Mouse (Mus musculus) midbrain, embryonic 15.5 days (tissue): ENCODE data around the gene Tmeff2. TPM values are rescaled to one million over a fixed set of nuclear protein-coding genes. Genes with fewer than 3 reads are reported as not detected.
"Not testable (repeated sequence)": the region's sequence is repeated elsewhere in the genome, so short reads cannot be mapped to it uniquely, and the experiment has no call there.

Source experiments
- ATAC-seq: fragments of 200-750 bp; cut with Nextera tagmentation; replicated peaks from 2 replicates; pipeline ENCODE4 v1.8.0; 2017; ENCODE audit warnings: moderate TSS enrichment
- H3K27ac ChIP-seq: fragments of 300-500 bp; sonication (generic); 2 replicates; pipeline ENCODE4 v1.5.1; 2015; ENCODE audit warnings: mild to moderate bottlenecking, inconsistent platforms
- H3K27me3 ChIP-seq: fragments of 300-500 bp; sonication (generic); replicated peaks from 2 replicates; pipeline ENCODE4 v1.6.1; 2015; ENCODE audit warnings: inconsistent platforms
- H3K36me3 ChIP-seq: fragments of 300-500 bp; sonication (generic); replicated peaks from 2 replicates; pipeline ENCODE4 v1.6.1; 2015; ENCODE audit warnings: inconsistent platforms
- H3K4me1 ChIP-seq: fragments of 300-500 bp; sonication (generic); 2 replicates; pipeline ENCODE4 v1.6.1; 2015; ENCODE audit warnings: inconsistent platforms
- H3K4me2 ChIP-seq: fragments of 300-500 bp; sonication (generic); 2 replicates; pipeline ENCODE4 v1.6.1; 2015; ENCODE audit warnings: inconsistent platforms, mild to moderate bottlenecking, moderate library complexity
- H3K4me3 ChIP-seq: fragments of 300-500 bp; sonication (generic); 2 replicates; pipeline ENCODE4 v1.5.1; 2015; ENCODE audit warnings: mild to moderate bottlenecking, inconsistent platforms
- H3K9ac ChIP-seq: fragments of 300-500 bp; sonication (generic); 2 replicates; pipeline ENCODE4 v1.6.1; 2015; ENCODE audit warnings: mild to moderate bottlenecking, inconsistent platforms
- H3K9me3 ChIP-seq: fragments of 300-500 bp; sonication (generic); 2 replicates; pipeline ENCODE4 v1.6.1; 2016; ENCODE audit warnings: inconsistent platforms
- WGBS: fragments of 180-500 bp; shearing (Covaris S2); methylation state at CpG from one replicate; pipeline ENCODE4 v1.1.7; 2015; ENCODE audit warnings: mixed read lengths; 5-methylcytosine and 5-hydroxymethylcytosine counted together
- polyA plus RNA-seq: library from polyadenylated mRNA; unstranded; fragments of >200 nt; fragmentation: Nextera tagmentation; extraction: Ambion mirVana; gene quantifications from 2 replicates; pipeline ENCODE4 v1.2.1, GENCODE M21; 2015

Tmeff2 gene
- 74.7 and 78.6 TPM in 2 replicates for polyA plus RNA-seq

GRCm38 (mm10) chr1:50900386-50900785 lies at the start of gene Tmeff2:
Gene Tmeff2 (plus strand): TSS chr1:50900647.
- H3K4me3 ChIP-seq, H3K9ac ChIP-seq, H3K27ac ChIP-seq, H3K4me1 ChIP-seq, H3K4me2 ChIP-seq, ATAC-seq, H3K9me3 ChIP-seq, H3K36me3 ChIP-seq, H3K27me3 ChIP-seq: not testable (repeated sequence)
- 87% methylated on average over 9 of the region's 9 CpGs for WGBS

DNA sequence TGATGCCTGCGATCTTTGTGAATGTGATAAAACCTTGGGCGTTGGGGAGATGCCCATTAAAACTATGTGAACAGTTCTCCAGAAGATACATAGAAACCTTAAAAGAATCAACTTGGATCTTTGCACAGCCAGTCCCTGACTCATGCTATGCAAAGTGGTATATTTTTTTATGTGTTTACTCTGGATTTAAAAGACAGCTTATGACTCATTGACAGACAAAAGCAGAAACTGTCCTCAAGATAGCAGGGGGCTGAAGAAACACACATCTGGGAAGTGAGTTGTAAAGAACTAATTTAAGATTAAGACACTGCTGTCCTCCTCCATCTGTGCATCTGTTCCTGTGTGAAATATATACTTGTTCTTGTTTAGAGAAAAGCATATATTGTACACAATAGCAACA lies 38.9 kb upstream of the Tmeff2 start:
- WGBS: 93% methylated on average over 2 of the region's 2 CpGs
- Histone ChIP-seq H3K36me3 (no peaks in the 10 kb centered on the region), H3K27me3 (no peaks in the 10 kb centered on the region), H3K4me3 (no peak overlapping the region), H3K9ac (no peak overlapping the region), H3K9me3 (no peaks in the 10 kb centered on the region), H3K4me1 (no peaks in the 10 kb centered on the region), H3K27ac (no peak overlapping the region), H3K4me2 (no peak overlapping the region)
- ATAC-seq: no peak

DNA sequence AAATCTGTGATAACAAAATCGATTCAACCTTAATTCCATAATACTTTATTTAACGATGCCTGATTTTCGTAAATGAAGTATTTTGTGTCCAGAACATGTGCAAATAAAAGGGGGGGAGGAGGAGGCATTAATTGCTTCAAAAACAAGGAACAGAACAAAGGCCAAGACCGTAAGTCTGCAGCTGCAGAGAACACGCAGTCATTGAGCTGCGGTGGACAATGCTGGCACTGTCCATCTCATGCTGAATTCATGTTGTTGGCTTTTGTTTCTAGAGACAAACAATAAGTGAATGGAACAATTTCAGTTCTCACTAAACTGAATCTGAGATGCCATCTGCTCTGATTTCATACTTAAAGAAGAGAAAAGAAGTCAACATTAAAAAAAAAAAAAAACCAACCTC lies 2.8 kb upstream of the Tmeff2 start:
- Histone ChIP-seq H3K4me2 (no peak overlapping the region), H3K4me1 (no peaks in the 10 kb centered on the region), H3K9me3 (no peaks in the 10 kb centered on the region), H3K4me3 (no peak overlapping the region), H3K27ac (no peak overlapping the region), H3K36me3 (no peaks in the 10 kb centered on the region), H3K9ac (no peak overlapping the region), H3K27me3 (no peaks in the 10 kb centered on the region)
- WGBS: 40% methylated on average over 6 of the region's 6 CpGs
- ATAC-seq: no peak

DNA sequence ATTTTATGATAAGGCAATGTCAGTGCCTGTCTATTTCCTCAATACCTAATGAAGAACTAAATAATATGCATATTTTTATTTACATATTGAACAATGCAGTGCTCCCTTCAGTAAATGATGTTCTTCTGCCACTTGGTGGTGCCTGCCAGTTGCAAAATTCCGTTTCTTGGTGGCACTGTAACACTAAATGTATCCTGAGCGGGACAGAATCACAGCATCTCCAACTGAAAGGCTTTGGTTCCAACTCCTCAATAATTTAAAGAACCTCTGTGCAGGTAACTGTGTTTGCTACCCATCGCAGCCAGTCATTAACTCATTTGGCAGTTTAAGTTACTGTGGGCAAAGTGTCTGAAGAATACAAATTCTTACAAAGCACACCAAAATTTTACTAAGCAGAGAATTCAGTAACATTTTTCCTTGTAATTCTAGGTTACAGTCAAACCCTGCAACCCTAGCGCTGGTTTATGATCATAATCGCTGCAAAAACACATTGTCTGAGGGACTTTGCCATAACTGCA lies 24.4 kb downstream of the Tmeff2 start:
- H3K27me3 ChIP-seq: no peaks in the 10 kb centered on the region
- H3K4me1 ChIP-seq: no peaks in the 10 kb centered on the region
- peak overlapping the region; percentile 96 for H3K27ac ChIP-seq
- H3K9ac ChIP-seq: peak overlapping the region; percentile 80
- no peaks in the 10 kb centered on the region for H3K36me3 ChIP-seq
- H3K9me3 ChIP-seq: no peaks in the 10 kb centered on the region
- peak overlapping the region; percentile 80 for H3K4me3 ChIP-seq
- whole genome bisulfite sequencing: 25% methylated on average over 5 of the region's 5 CpGs
- H3K4me2 ChIP-seq: peak overlapping the region; percentile 73
- ATAC-seq: no peak

DNA sequence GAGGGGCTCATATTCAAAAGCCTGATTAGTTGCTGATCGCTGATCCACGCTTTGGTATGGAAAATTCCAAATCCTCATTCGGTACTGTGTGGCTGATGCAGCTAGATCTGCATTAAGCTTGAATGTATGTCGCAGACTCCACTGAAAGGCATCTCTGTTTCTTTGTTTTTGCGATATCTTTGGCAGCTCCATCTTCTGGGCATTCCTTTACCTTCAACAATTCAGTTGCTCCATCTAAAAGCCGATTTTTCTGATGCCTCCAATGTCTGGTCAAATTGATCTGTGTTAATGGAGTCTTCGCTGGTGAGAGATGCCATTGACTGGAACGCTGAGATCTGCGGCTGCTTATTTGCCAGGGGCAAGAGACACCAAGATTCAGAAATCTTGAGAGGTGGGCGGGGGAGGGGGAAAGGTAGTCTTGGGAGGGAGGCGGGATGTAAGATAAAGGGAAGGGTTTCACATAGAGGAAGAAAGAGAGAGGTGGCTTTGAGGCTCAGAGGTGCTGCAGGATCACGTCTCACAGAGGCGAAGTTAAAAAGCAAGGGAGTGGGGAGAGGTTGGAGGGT lies 25.0 kb downstream of the Tmeff2 start:
- Histone ChIP-seq H3K36me3 (no peaks in the 10 kb centered on the region), H3K9ac (peak overlapping the region; percentile 80), H3K27ac (peak overlapping the region; percentile 96), H3K4me3 (peak overlapping the region; percentile 80), H3K4me2 (peak overlapping the region; percentile 73), H3K4me1 (no peaks in the 10 kb centered on the region), H3K9me3 (no peaks in the 10 kb centered on the region), H3K27me3 (no peaks in the 10 kb centered on the region)
- WGBS: 5% methylated on average over 13 of the region's 13 CpGs
- no peak for ATAC-seq

DNA sequence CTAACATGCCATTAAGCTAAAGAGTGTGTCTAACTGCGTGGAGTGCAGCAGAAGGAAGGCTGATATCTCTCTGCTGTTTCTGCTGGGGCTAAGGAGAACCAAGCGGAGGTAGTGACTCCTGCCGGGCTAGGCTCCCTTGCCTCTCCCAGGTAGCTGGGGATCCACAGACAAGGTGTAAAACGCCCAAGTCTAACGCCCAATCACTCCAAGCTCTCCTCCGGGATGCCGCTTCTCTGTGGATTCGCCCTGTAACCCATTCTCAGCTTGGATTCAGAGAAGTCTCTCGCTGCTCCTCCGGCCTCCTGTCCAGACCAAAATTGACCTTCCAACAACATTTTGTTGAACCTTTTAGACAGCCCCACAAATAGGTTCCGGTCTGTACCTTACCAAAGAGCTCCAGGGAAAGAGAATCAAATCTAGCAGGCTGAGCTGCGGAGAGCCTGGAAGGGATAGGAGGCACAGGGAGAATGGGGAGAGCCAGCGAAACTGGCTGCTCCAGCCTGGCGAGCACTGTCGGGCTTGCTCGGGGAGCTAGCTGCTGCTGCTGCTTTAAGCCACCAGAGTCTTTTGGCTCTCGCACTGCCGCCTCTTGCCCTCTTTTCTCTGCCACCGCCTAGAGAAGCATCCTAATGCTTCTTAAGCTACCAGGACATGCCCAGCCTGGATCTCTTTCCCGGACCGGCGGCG lies 26.1 kb downstream of the Tmeff2 start:
- H3K36me3 ChIP-seq: no peaks in the 10 kb centered on the region
- no peaks in the 10 kb centered on the region for H3K27me3 ChIP-seq
- peak overlapping the region; percentile 80 for H3K4me3 ChIP-seq
- peak overlapping the region; percentile 80 for H3K9ac ChIP-seq
- ATAC-seq: peak; percentile 62
- peak overlapping the region; percentile 96 for H3K27ac ChIP-seq
- no peaks in the 10 kb centered on the region for H3K4me1 ChIP-seq
- H3K4me2 ChIP-seq: peak overlapping the region; percentile 73
- no peaks in the 10 kb centered on the region for H3K9me3 ChIP-seq
- under 1% methylated on average over 23 of the region's 23 CpGs for WGBS

- H3K27ac ChIP-seq: peak overlapping the region; percentile 96
- ATAC-seq: peak; percentile 97
- no peaks in the 10 kb centered on the region for H3K27me3 ChIP-seq
- peak overlapping the region; percentile 80 for H3K4me3 ChIP-seq
- no peaks in the 10 kb centered on the region for H3K36me3 ChIP-seq
- H3K4me1 ChIP-seq: no peaks in the 10 kb centered on the region
- no peaks in the 10 kb centered on the region for H3K9me3 ChIP-seq
- H3K9ac ChIP-seq: peak overlapping the region; percentile 80
- under 1% methylated on average over 37 of the region's 37 CpGs for WGBS
- H3K4me2 ChIP-seq: peak overlapping the region; percentile 73
Measured at GRCm38 (mm10) chr1:50927077-50927611, 26.7 kb downstream of the Tmeff2 start.

- H3K36me3 ChIP-seq: no peaks in the 10 kb centered on the region
- peak overlapping the region; percentile 96 for H3K27ac ChIP-seq
- under 1% methylated on average over 35 of the region's 35 CpGs for WGBS
- no peaks in the 10 kb centered on the region for H3K4me1 ChIP-seq
- H3K4me3 ChIP-seq: peak overlapping the region; percentile 80
- H3K9ac ChIP-seq: peak overlapping the region; percentile 80
- peak overlapping the region; percentile 73 for H3K4me2 ChIP-seq
- H3K9me3 ChIP-seq: no peaks in the 10 kb centered on the region
- H3K27me3 ChIP-seq: no peaks in the 10 kb centered on the region
- ATAC-seq: peak; percentile 41
Measured at GRCm38 (mm10) chr1:50927679-50928187, 27.3 kb downstream of the Tmeff2 start.

GRCm38 (mm10) chr1:50928776-50929175 lies 28.3 kb downstream of the Tmeff2 start:
- H3K4me2 ChIP-seq: peak overlapping the region; percentile 73
- no peaks in the 10 kb centered on the region for H3K36me3 ChIP-seq
- H3K4me3 ChIP-seq: peak overlapping the region; percentile 80
- no peaks in the 10 kb centered on the region for H3K4me1 ChIP-seq
- H3K27ac ChIP-seq: no peak overlapping the region
- H3K9me3 ChIP-seq: no peaks in the 10 kb centered on the region
- no peaks in the 10 kb centered on the region for H3K27me3 ChIP-seq
- 17% methylated on average over 3 of the region's 3 CpGs for WGBS
- H3K9ac ChIP-seq: peak overlapping the region; percentile 40
- ATAC-seq: no peak

- H3K27ac ChIP-seq: no peak overlapping the region
Measured at GRCm38 (mm10) chr1:50935076-50935475, 34.6 kb downstream of the Tmeff2 start.

GRCm38 (mm10) chr1:50935484-50935883 lies 35.0 kb downstream of the Tmeff2 start:
- Histone ChIP-seq H3K9me3 (no peaks in the 10 kb centered on the region), H3K4me1 (0 out of 2 replicates have a peak, but pooled peaks cover 2% of the 10 kb centered on the region), H3K4me3 (no peak overlapping the region), H3K4me2 (no peak overlapping the region), H3K36me3 (no peaks in the 10 kb centered on the region), H3K27me3 (no peaks in the 10 kb centered on the region), H3K9ac (no peak overlapping the region), H3K27ac (no peak overlapping the region)
- ATAC-seq: no peak
- WGBS: 95% methylated on average over 2 of the region's 2 CpGs

More at GRCm38 (mm10) chr1:50935076-50935475, 34.6 kb downstream of the Tmeff2 start:
- WGBS: 44% methylated on average over 2 of the region's 2 CpGs
- Histone ChIP-seq H3K9ac (no peak overlapping the region), H3K4me2 (no peak overlapping the region), H3K27me3 (no peaks in the 10 kb centered on the region), H3K4me1 (0 out of 2 replicates have a peak, but pooled peaks cover 2% of the 10 kb centered on the region), H3K36me3 (no peaks in the 10 kb centered on the region), H3K4me3 (no peak overlapping the region), H3K9me3 (no peaks in the 10 kb centered on the region)
- ATAC-seq: no peak
